Mouse (Mus musculus): ENCODE measurements around the gene Cpne5. TPM values are rescaled to one million over a fixed set of nuclear protein-coding genes. Genes with fewer than 3 reads are reported as not detected.

Gene Cpne5
- total and polyA plus RNA-seq, 2 experiments from 2014 or later, result 3.6 to 8.4 TPM

- H3K4me1 ChIP-seq (ENCODE audit: control insufficient read depth, insufficient read depth), result peaks cover 16% of the 10 kb centered on the region
- no peak overlapping the region; the same call in 1 of the 2 replicates for H3K4me2 ChIP-seq (ENCODE audit: low read depth, low read length)
- H3K9me3 ChIP-seq (replicated peaks; ENCODE audit: control insufficient read depth, low read length), result no peaks in the 10 kb centered on the region
- 73% methylated on average over 5 of the region's 5 CpGs for WGBS
- DNase-seq (ENCODE audit: low spot score) (no peak), ATAC-seq (ENCODE audit: insufficient read depth, low read depth) (no peak)
- H3K27me3 ChIP-seq (ENCODE audit: control insufficient read depth, insufficient read depth, low read length), result no peaks in the 10 kb centered on the region
- H3K9ac ChIP-seq (replicated peaks; ENCODE audit: low read depth, low read length), result 0 out of 2 replicates have a peak overlapping the region, but pooled peaks have one; percentile 79
- TF ChIP-seq CTCF (IDR thresholded peaks at IDR 0.05; ENCODE audit: low read depth) (no peak), EP300 (IDR thresholded peaks at IDR 0.05; ENCODE audit: low read depth) (no peak)
- H3K4me3 ChIP-seq (ENCODE audit: low read depth, low read length), result no peak overlapping the region
- H3K27ac ChIP-seq (ENCODE audit: low read depth), result peak overlapping the region; percentile 97
- peaks cover 15% of the 10 kb centered on the region for H3K36me3 ChIP-seq (replicated peaks; ENCODE audit: control insufficient read depth, insufficient read depth, low read length)
Measured at GRCm38 (mm10) chr17:29264760-29265159, 26.8 kb upstream of the Cpne5 start.

- Histone ChIP-seq H3K36me3 (replicated peaks; ENCODE audit: control insufficient read depth, insufficient read depth, low read length) (peaks cover 15% of the 10 kb centered on the region), H3K9ac (replicated peaks; ENCODE audit: low read depth, low read length) (peak within 1 kb of the TSS; percentile 79), H3K27me3 (ENCODE audit: control insufficient read depth, insufficient read depth, low read length) (no peaks in the 10 kb centered on the region), H3K9me3 (replicated peaks; ENCODE audit: control insufficient read depth, low read length) (no peaks in the 10 kb centered on the region), H3K4me1 (ENCODE audit: control insufficient read depth, insufficient read depth) (peaks cover 10% of the 10 kb centered on the region), H3K27ac (ENCODE audit: low read depth) (peak within 1 kb of the TSS; percentile 97), H3K4me3 (ENCODE audit: low read depth, low read length) (peak within 1 kb of the TSS; percentile 77), H3K4me2 (ENCODE audit: low read depth, low read length) (peak within 1 kb of the TSS; percentile 81)
- TF ChIP-seq CTCF (IDR thresholded peaks at IDR 0.05; ENCODE audit: low read depth), result no peak
- TF ChIP-seq EP300 (IDR thresholded peaks at IDR 0.05; ENCODE audit: low read depth), result no peak
- ATAC-seq (ENCODE audit: insufficient read depth, low read depth), result peak; percentile 60
- WGBS, result 10% methylated on average over 38 of the region's 38 CpGs
- DNase-seq (ENCODE audit: low spot score), result peak; percentile 77
Measured at GRCm38 (mm10) chr17:29263840-29264633, 26.1 kb upstream of the Cpne5 start, which contains the start of gene Ppil1. Gene Ppil1, minus strand, starts transcription at chr17:29264186.

GRCm38 (mm10) chr17:29263417-29263816, 25.4 kb upstream of the Cpne5 start:
- DNase-seq (ENCODE audit: low spot score) (no peak), ATAC-seq (ENCODE audit: insufficient read depth, low read depth) (no peak)
- Histone ChIP-seq H3K9me3 (replicated peaks; ENCODE audit: control insufficient read depth, low read length) (no peaks in the 10 kb centered on the region), H3K36me3 (replicated peaks; ENCODE audit: control insufficient read depth, insufficient read depth, low read length) (peaks cover 17% of the 10 kb centered on the region), H3K4me3 (ENCODE audit: low read depth, low read length) (peak overlapping the region; percentile 77), H3K27me3 (ENCODE audit: control insufficient read depth, insufficient read depth, low read length) (no peaks in the 10 kb centered on the region), H3K27ac (ENCODE audit: low read depth) (peak overlapping the region; percentile 97), H3K4me1 (ENCODE audit: control insufficient read depth, insufficient read depth) (peaks cover 13% of the 10 kb centered on the region), H3K9ac (replicated peaks; ENCODE audit: low read depth, low read length) (peak overlapping the region; percentile 79), H3K4me2 (ENCODE audit: low read depth, low read length) (peak overlapping the region; percentile 81)
- WGBS, result under 1% methylated on average over 14 of the region's 14 CpGs
- no peak for TF ChIP-seq CTCF (IDR thresholded peaks at IDR 0.05; ENCODE audit: low read depth)
- no peak for TF ChIP-seq EP300 (IDR thresholded peaks at IDR 0.05; ENCODE audit: low read depth)

- 48% methylated on average over 2 of the region's 2 CpGs for WGBS
- ATAC-seq (ENCODE audit: insufficient read depth, low read depth) (no peak), DNase-seq (ENCODE audit: low spot score) (no peak)
- peak overlapping the region; percentile 81; the same call in 1 of the 2 replicates for H3K4me2 ChIP-seq (ENCODE audit: low read depth, low read length)
- no peaks in the 10 kb centered on the region for H3K27me3 ChIP-seq (ENCODE audit: control insufficient read depth, insufficient read depth, low read length)
- H3K9me3 ChIP-seq (replicated peaks; ENCODE audit: control insufficient read depth, low read length), result no peaks in the 10 kb centered on the region
- peaks cover 24% of the 10 kb centered on the region for H3K4me1 ChIP-seq (ENCODE audit: control insufficient read depth, insufficient read depth)
- no peak overlapping the region for H3K4me3 ChIP-seq (ENCODE audit: low read depth, low read length)
- no peak overlapping the region for H3K9ac ChIP-seq (replicated peaks; ENCODE audit: low read depth, low read length)
- H3K27ac ChIP-seq (ENCODE audit: low read depth), result no peak overlapping the region
- TF ChIP-seq EP300 (IDR thresholded peaks at IDR 0.05; ENCODE audit: low read depth), result no peak
- 0 out of 2 replicates have a peak, but pooled peaks have one; percentile 2 for TF ChIP-seq CTCF (IDR thresholded peaks at IDR 0.05; ENCODE audit: low read depth)
- peaks cover 24% of the 10 kb centered on the region for H3K36me3 ChIP-seq (replicated peaks; ENCODE audit: control insufficient read depth, insufficient read depth, low read length)
Measured at GRCm38 (mm10) chr17:29262259-29262649, 24.3 kb upstream of the Cpne5 start.

GRCm38 (mm10) chr17:29261603-29262258, 23.8 kb upstream of the Cpne5 start:
- no peak overlapping the region for H3K9ac ChIP-seq (replicated peaks; ENCODE audit: low read depth, low read length)
- H3K4me2 ChIP-seq (ENCODE audit: low read depth, low read length), result peak overlapping the region; percentile 81; the same call in 1 of the 2 replicates
- H3K4me1 ChIP-seq (ENCODE audit: control insufficient read depth, insufficient read depth), result peaks cover 25% of the 10 kb centered on the region
- WGBS, result 88% methylated on average over 22 of the region's 22 CpGs
- H3K9me3 ChIP-seq (replicated peaks; ENCODE audit: control insufficient read depth, low read length), result no peaks in the 10 kb centered on the region
- DNase-seq (ENCODE audit: low spot score), result no peak
- H3K27ac ChIP-seq (ENCODE audit: low read depth), result no peak overlapping the region
- H3K27me3 ChIP-seq (ENCODE audit: control insufficient read depth, insufficient read depth, low read length), result no peaks in the 10 kb centered on the region
- H3K36me3 ChIP-seq (replicated peaks; ENCODE audit: control insufficient read depth, insufficient read depth, low read length), result peaks cover 24% of the 10 kb centered on the region
- TF ChIP-seq EP300 (IDR thresholded peaks at IDR 0.05; ENCODE audit: low read depth), result no peak
- TF ChIP-seq CTCF (IDR thresholded peaks at IDR 0.05; ENCODE audit: low read depth), result no peak
- no peak for ATAC-seq (ENCODE audit: insufficient read depth, low read depth)
- no peak overlapping the region for H3K4me3 ChIP-seq (ENCODE audit: low read depth, low read length)
